Comparison of ENCODE assay signal across 11 mouse cellular contexts in the genomic region with DNA sequence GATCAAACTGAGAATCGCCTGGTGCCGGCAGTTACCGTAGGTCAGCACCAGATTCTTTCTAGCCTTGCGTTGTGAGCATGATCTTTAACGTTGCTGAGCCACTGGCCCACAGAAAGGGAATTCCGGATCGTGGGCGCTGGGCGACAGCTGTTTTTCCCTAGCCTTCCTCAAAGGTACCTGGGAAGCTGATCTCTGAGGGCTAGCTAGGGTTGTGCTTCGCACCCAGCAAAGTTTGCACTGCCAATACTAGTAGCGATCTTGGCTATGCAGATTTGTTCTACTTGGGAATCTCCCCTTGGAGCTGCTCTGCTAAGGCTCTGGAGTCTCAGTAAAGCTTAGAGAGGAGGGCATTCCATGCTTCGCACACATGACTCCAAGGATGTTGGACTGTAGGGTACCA. TPM values are rescaled to one million over a fixed set of nuclear protein-coding genes. Genes with fewer than 3 reads are reported as not detected.
A peak's percentile ranks its signal among the peaks of the same experiment; 100 is the strongest.
DNase-seq lines count a peak whose midpoint lies in the region; ATAC-seq and TF ChIP-seq lines count a peak whose summit lies in the region.
"Had no signal": no experiment of that assay in that cellular context is flagged by ENCODE, and none has a peak within 500 bp of the region (broad histone marks: within the 10 kb centered on the region; RNA-seq: fewer than 3 reads in every experiment).

No protein-coding gene starts in this region.

- H3K4me1 ChIP-seq in forebrain, embryonic 10.5 days = peaks cover 52% of the 10 kb centered on the region
- H3K4me1 ChIP-seq in forebrain, embryonic 15.5 days = peaks cover 18% of the 10 kb centered on the region
- H3K4me1 ChIP-seq in lung, embryonic 16.5 days (replicated peaks; ENCODE audit: control insufficient read depth, insufficient read depth, low read length) = peaks cover 20% of the 10 kb centered on the region
- 0 out of 2 replicates have a peak, but pooled peaks cover 2% of the 10 kb centered on the region for H3K4me1 ChIP-seq in limb, embryonic 14.5 days (ENCODE audit: control insufficient read depth, insufficient read depth, low read length)
- H3K4me1 ChIP-seq in stomach, embryonic 15.5 days = peaks cover 33% of the 10 kb centered on the region

- no peaks in the 10 kb centered on the region for H3K9me3 ChIP-seq in forebrain, embryonic 10.5 days
- H3K9me3 ChIP-seq in forebrain, embryonic 15.5 days = no peaks in the 10 kb centered on the region
- no peaks in the 10 kb centered on the region for H3K9me3 ChIP-seq in lung, embryonic 16.5 days (ENCODE audit: control insufficient read depth, low read length)
- H3K9me3 ChIP-seq in limb, embryonic 14.5 days (ENCODE audit: control insufficient read depth, low read length) = no peaks in the 10 kb centered on the region
- no peaks in the 10 kb centered on the region for H3K9me3 ChIP-seq in stomach, embryonic 15.5 days

- no peak for TF ChIP-seq POLR2A in limb, embryonic 14.5 days (IDR thresholded peaks at IDR 0.05; ENCODE audit: borderline replicate concordance, extremely low read depth, insufficient read depth, insufficient read length)

- DNase-seq in forebrain, embryonic 10.5 days (ENCODE audit: extremely low spot score, low spot score) = peak; percentile 40
- DNase-seq in lung, postnatal 10 days = no peak
- no peak for DNase-seq in limb, embryonic 14.5 days (ENCODE audit: low spot score)
- no peak for DNase-seq in thymus, postnatal 36 days
- no peak for DNase-seq in left cerebral cortex, adult 8-10 months (ENCODE audit: low spot score in 2 of 2)

- no peaks in the 10 kb centered on the region for H3K36me3 ChIP-seq in forebrain, embryonic 10.5 days (replicated peaks)
- H3K36me3 ChIP-seq in forebrain, embryonic 15.5 days = no peaks in the 10 kb centered on the region
- H3K36me3 ChIP-seq in lung, embryonic 16.5 days (ENCODE audit: control insufficient read depth, insufficient read depth, low read length) = no peaks in the 10 kb centered on the region
- H3K36me3 ChIP-seq in limb, embryonic 14.5 days (ENCODE audit: control insufficient read depth, insufficient read depth, low read length) = no peaks in the 10 kb centered on the region
- H3K36me3 ChIP-seq in stomach, embryonic 15.5 days = no peaks in the 10 kb centered on the region

- no peak overlapping the region for H3K27ac ChIP-seq in forebrain, embryonic 10.5 days
- no peak overlapping the region for H3K27ac ChIP-seq in forebrain, embryonic 15.5 days (replicated peaks)
- no peak overlapping the region for H3K27ac ChIP-seq in lung, embryonic 16.5 days (ENCODE audit: low read length)
- H3K27ac ChIP-seq in limb, embryonic 14.5 days (replicated peaks; ENCODE audit: low read depth, low read length) = no peak overlapping the region
- H3K27ac ChIP-seq in stomach, embryonic 15.5 days = no peak overlapping the region

- H3K4me3 ChIP-seq in forebrain, embryonic 10.5 days = peak overlapping the region; percentile 15; the same call in 1 of the 2 replicates
- H3K4me3 ChIP-seq in forebrain, embryonic 15.5 days = no peak overlapping the region
- H3K4me3 ChIP-seq in lung, embryonic 16.5 days (ENCODE audit: low read length) = peak overlapping the region; percentile 30
- peak overlapping the region; percentile 34 for H3K4me3 ChIP-seq in limb, embryonic 14.5 days (replicated peaks; ENCODE audit: low read length)
- peak overlapping the region; percentile 17 for H3K4me3 ChIP-seq in stomach, embryonic 15.5 days (replicated peaks)
- H3K4me3 ChIP-seq: erythroblast, embryonic 14.5 days had no signal

- peaks cover 100% of the 10 kb centered on the region for H3K27me3 ChIP-seq in forebrain, embryonic 10.5 days (ENCODE audit: poor library complexity, severe bottlenecking)
- peaks cover 98% of the 10 kb centered on the region for H3K27me3 ChIP-seq in forebrain, embryonic 15.5 days
- peaks cover 91% of the 10 kb centered on the region for H3K27me3 ChIP-seq in lung, embryonic 16.5 days (ENCODE audit: control insufficient read depth, insufficient read depth, low read depth, low read length)
- peaks cover 90% of the 10 kb centered on the region for H3K27me3 ChIP-seq in limb, embryonic 14.5 days (ENCODE audit: control insufficient read depth, insufficient read depth, low read length)
- H3K27me3 ChIP-seq in stomach, embryonic 15.5 days (replicated peaks) = peaks cover 87% of the 10 kb centered on the region

- WGBS in forebrain, embryonic 10.5 days = 1% methylated on average over 12 of the region's 12 CpGs
- WGBS in forebrain, embryonic 15.5 days = under 1% methylated on average over 12 of the region's 12 CpGs
- 1% methylated on average over 12 of the region's 12 CpGs for WGBS in lung, embryonic 16.5 days
- WGBS in limb, embryonic 14.5 days = 0% methylated on average over 12 of the region's 12 CpGs
- 3% methylated on average over 12 of the region's 12 CpGs for WGBS in stomach, embryonic 15.5 days

- H3K4me2 ChIP-seq in forebrain, embryonic 15.5 days (replicated peaks) = no peak overlapping the region
- peak overlapping the region; percentile 39; the same call in 1 of the 2 replicates for H3K4me2 ChIP-seq in lung, embryonic 16.5 days (ENCODE audit: low read depth, low read length)
- H3K4me2 ChIP-seq in limb, embryonic 14.5 days (replicated peaks; ENCODE audit: low read depth, low read length, severe bottlenecking) = peak overlapping the region; percentile 22
- peak overlapping the region; percentile 44 for H3K4me2 ChIP-seq in stomach, embryonic 15.5 days

- no peak overlapping the region for H3K9ac ChIP-seq in forebrain, embryonic 15.5 days (replicated peaks)
- no peak overlapping the region for H3K9ac ChIP-seq in lung, embryonic 16.5 days (ENCODE audit: low read length)
- no peak overlapping the region for H3K9ac ChIP-seq in limb, embryonic 14.5 days (ENCODE audit: low read depth, low read length, severe bottlenecking)
- no peak overlapping the region for H3K9ac ChIP-seq in stomach, embryonic 15.5 days

- ATAC-seq in forebrain, embryonic 15.5 days (replicated peaks) = no peak
- ATAC-seq in lung, embryonic 16.5 days (ENCODE audit: low read depth) = no peak
- ATAC-seq in limb, embryonic 14.5 days (ENCODE audit: low FRiP score, low read depth) = no peak
- no peak for ATAC-seq in stomach, embryonic 15.5 days (ENCODE audit: insufficient read depth, low FRiP score, low read depth)

RNA-seq across cellular contexts. Expression of a gene that starts 1.6 kb away (rescaled TPM):
- 0.49 and 1.3 TPM in 2 replicates for polyA plus RNA-seq in forebrain, embryonic 10.5 days (2016; fragmentation: Nextera tagmentation; extraction: Ambion mirVana)
- polyA plus RNA-seq in forebrain, embryonic 15.5 days (2015; fragmentation: Nextera tagmentation; extraction: Ambion mirVana) = 0.19 and 0.25 TPM in 2 replicates
- polyA plus RNA-seq in lung, embryonic 16.5 days (2015; fragmentation: Nextera tagmentation; extraction: Ambion mirVana) = not detected in 2 replicates
- not detected in 2 replicates for polyA plus RNA-seq in limb, embryonic 14.5 days (2012; rRNA removed)
- polyA plus RNA-seq in limb, embryonic 14.5 days (2014; fragmentation: Nextera tagmentation; extraction: Ambion mirVana) = 0.08 TPM in 1 of 2 replicates, not detected in the other
- not detected in 2 replicates for polyA plus RNA-seq in stomach, embryonic 15.5 days (2015; fragmentation: Nextera tagmentation; extraction: Ambion mirVana)
- under 1 TPM in 1 of 4 experiments, not detected in 3; 0.26 TPM for total RNA-seq in left cerebral cortex, adult 8-10 months (2022)
- total RNA-seq: adrenal gland, adult 18-20 months; neutrophil, adult 5-6 weeks had no signal
- polyA plus RNA-seq: erythroblast, embryonic 14.5 days had no signal

RNA-seq across cellular contexts. Expression of a gene that starts 13.3 kb away (rescaled TPM):
- 0.12 and 0.33 TPM in 2 replicates for polyA plus RNA-seq in forebrain, embryonic 10.5 days (2016; fragmentation: Nextera tagmentation; extraction: Ambion mirVana)
- not detected in 2 replicates for polyA plus RNA-seq in forebrain, embryonic 15.5 days (2015; fragmentation: Nextera tagmentation; extraction: Ambion mirVana)
- 0.13 and 0.23 TPM in 2 replicates for polyA plus RNA-seq in lung, embryonic 16.5 days (2015; fragmentation: Nextera tagmentation; extraction: Ambion mirVana)
- polyA plus RNA-seq in limb, embryonic 14.5 days (2012; rRNA removed) = 13.7 and 14.9 TPM in 2 replicates
- polyA plus RNA-seq in limb, embryonic 14.5 days (2014; fragmentation: Nextera tagmentation; extraction: Ambion mirVana) = 6.3 and 7.4 TPM in 2 replicates
- polyA plus RNA-seq in stomach, embryonic 15.5 days (2015; fragmentation: Nextera tagmentation; extraction: Ambion mirVana) = 0.08 TPM in 1 of 2 replicates, not detected in the other
- 1 to 10 TPM in 2 of 4 experiments, under 1 TPM in 2; 0.41 to 1.8 (median 1.1) TPM for total RNA-seq in left cerebral cortex, adult 8-10 months (2022)
- polyA plus RNA-seq: erythroblast, embryonic 14.5 days had no signal

RNA-seq across cellular contexts. Expression of a gene that starts 18.1 kb away (rescaled TPM):
- 0.10 TPM in 1 of 2 replicates, not detected in the other for polyA plus RNA-seq in forebrain, embryonic 10.5 days (2016; fragmentation: Nextera tagmentation; extraction: Ambion mirVana)
- 0.46 and 0.47 TPM in 2 replicates for polyA plus RNA-seq in forebrain, embryonic 15.5 days (2015; fragmentation: Nextera tagmentation; extraction: Ambion mirVana)
- not detected in 2 replicates for polyA plus RNA-seq in lung, embryonic 16.5 days (2015; fragmentation: Nextera tagmentation; extraction: Ambion mirVana)
- 0.44 and 0.59 TPM in 2 replicates for polyA plus RNA-seq in limb, embryonic 14.5 days (2012; rRNA removed)
- 0.14 TPM in 1 of 2 replicates, not detected in the other for polyA plus RNA-seq in limb, embryonic 14.5 days (2014; fragmentation: Nextera tagmentation; extraction: Ambion mirVana)
- not detected in 2 replicates for polyA plus RNA-seq in stomach, embryonic 15.5 days (2015; fragmentation: Nextera tagmentation; extraction: Ambion mirVana)
- 100 to 1,000 TPM; 692 to 784 (median 734) TPM for total RNA-seq in left cerebral cortex, adult 8-10 months (2022)
- total RNA-seq: adrenal gland, adult 18-20 months had no signal

RNA-seq across cellular contexts. Expression of a gene that starts 28.2 kb away (rescaled TPM):
- 42.1 and 42.5 TPM in 2 replicates for polyA plus RNA-seq in forebrain, embryonic 10.5 days (2016; fragmentation: Nextera tagmentation; extraction: Ambion mirVana)
- polyA plus RNA-seq in forebrain, embryonic 15.5 days (2015; fragmentation: Nextera tagmentation; extraction: Ambion mirVana) = 82.3 and 88.2 TPM in 2 replicates
- 40.2 and 40.6 TPM in 2 replicates for polyA plus RNA-seq in lung, embryonic 16.5 days (2015; fragmentation: Nextera tagmentation; extraction: Ambion mirVana)
- 75.0 and 96.4 TPM in 2 replicates for polyA plus RNA-seq in limb, embryonic 14.5 days (2012; rRNA removed)
- polyA plus RNA-seq in limb, embryonic 14.5 days (2014; fragmentation: Nextera tagmentation; extraction: Ambion mirVana) = 37.4 and 39.6 TPM in 2 replicates
- polyA plus RNA-seq in stomach, embryonic 15.5 days (2015; fragmentation: Nextera tagmentation; extraction: Ambion mirVana) = 41.6 and 45.2 TPM in 2 replicates
- 100 to 1,000 TPM; 721 to 844 (median 792) TPM for total RNA-seq in left cerebral cortex, adult 8-10 months (2022)

RNA-seq across cellular contexts. Expression of a gene that starts 40.1 kb away (rescaled TPM):
- 90.4 and 93.5 TPM in 2 replicates for polyA plus RNA-seq in forebrain, embryonic 10.5 days (2016; fragmentation: Nextera tagmentation; extraction: Ambion mirVana)
- polyA plus RNA-seq in forebrain, embryonic 15.5 days (2015; fragmentation: Nextera tagmentation; extraction: Ambion mirVana) = 89.0 and 91.7 TPM in 2 replicates
- 106 TPM in 2 replicates for polyA plus RNA-seq in lung, embryonic 16.5 days (2015; fragmentation: Nextera tagmentation; extraction: Ambion mirVana)
- 93.1 and 93.7 TPM in 2 replicates for polyA plus RNA-seq in limb, embryonic 14.5 days (2012; rRNA removed)
- 81.3 and 82.3 TPM in 2 replicates for polyA plus RNA-seq in limb, embryonic 14.5 days (2014; fragmentation: Nextera tagmentation; extraction: Ambion mirVana)
- polyA plus RNA-seq in stomach, embryonic 15.5 days (2015; fragmentation: Nextera tagmentation; extraction: Ambion mirVana) = 82.4 and 85.6 TPM in 2 replicates
- total RNA-seq in left cerebral cortex, adult 8-10 months (2022) = 10 to 100 TPM; 47.4 to 60.9 (median 53.2) TPM
